Mouse (Mus musculus): ENCODE measurements around the gene Padi3. TPM values are rescaled to one million over a fixed set of nuclear protein-coding genes. Genes with fewer than 3 reads are reported as not detected.

Gene Padi3
- polyA plus RNA-seq, 1 experiment from 2014 or later: not detected

DNA sequence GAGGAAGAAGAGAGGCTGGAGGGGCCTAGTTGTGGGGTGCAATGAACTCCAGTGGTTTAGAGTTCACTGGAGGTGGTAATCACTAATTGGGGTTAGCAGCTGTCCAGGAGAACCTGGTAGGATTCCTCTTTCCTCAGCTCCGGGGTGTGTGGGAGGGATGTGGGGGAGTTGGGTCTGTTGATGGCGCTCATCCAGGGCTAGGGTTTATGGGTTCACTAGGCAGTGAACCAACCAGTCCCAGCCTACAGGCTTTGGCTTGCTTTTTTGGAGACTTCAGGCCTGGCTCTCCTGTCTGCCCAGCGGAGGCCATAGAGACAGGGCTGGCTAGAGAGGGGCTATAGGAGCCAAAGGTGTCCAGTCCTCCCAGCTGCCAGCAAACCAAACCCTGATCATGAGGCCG lies 20.5 kb downstream of the Padi3 start:
- no peaks in the 10 kb centered on the region for H3K36me3 ChIP-seq
- no peak for ATAC-seq (replicated peaks)
- H3K4me1 ChIP-seq: no peaks in the 10 kb centered on the region
- no peak overlapping the region for H3K4me2 ChIP-seq (replicated peaks)
- no peak overlapping the region for H3K9ac ChIP-seq (replicated peaks)
- no peak overlapping the region for H3K4me3 ChIP-seq
- H3K27ac ChIP-seq (replicated peaks): no peak overlapping the region
- 83% methylated on average over 4 of the region's 4 CpGs for WGBS
- no peaks in the 10 kb centered on the region for H3K27me3 ChIP-seq
- no peaks in the 10 kb centered on the region for H3K9me3 ChIP-seq

DNA sequence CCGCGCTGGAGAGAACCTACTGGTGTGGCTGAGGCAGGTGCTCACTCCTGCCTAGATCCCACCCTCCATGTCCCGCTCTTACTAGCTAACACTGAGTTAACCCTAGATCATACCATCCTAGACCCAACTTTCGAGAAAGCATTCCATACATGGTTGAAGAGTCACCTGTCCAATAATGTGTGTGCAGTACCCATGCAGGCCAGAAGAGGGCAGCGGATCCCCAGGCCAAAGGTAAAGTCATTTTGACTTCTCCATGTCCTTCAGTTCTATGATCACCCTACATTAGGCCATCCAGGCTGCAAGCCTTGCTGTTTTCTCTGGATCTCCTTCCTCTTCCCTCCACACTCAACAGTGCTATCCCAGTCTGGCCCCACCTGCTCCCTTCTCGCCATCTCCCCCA lies 21.5 kb downstream of the Padi3 start:
- H3K9ac ChIP-seq (replicated peaks): no peak overlapping the region
- no peaks in the 10 kb centered on the region for H3K4me1 ChIP-seq
- no peaks in the 10 kb centered on the region for H3K9me3 ChIP-seq
- H3K27ac ChIP-seq (replicated peaks): no peak overlapping the region
- ATAC-seq (replicated peaks): no peak
- H3K4me3 ChIP-seq: no peak overlapping the region
- 47% methylated on average over 6 of the region's 6 CpGs for WGBS
- no peaks in the 10 kb centered on the region for H3K27me3 ChIP-seq
- no peaks in the 10 kb centered on the region for H3K36me3 ChIP-seq
- H3K4me2 ChIP-seq (replicated peaks): no peak overlapping the region

DNA sequence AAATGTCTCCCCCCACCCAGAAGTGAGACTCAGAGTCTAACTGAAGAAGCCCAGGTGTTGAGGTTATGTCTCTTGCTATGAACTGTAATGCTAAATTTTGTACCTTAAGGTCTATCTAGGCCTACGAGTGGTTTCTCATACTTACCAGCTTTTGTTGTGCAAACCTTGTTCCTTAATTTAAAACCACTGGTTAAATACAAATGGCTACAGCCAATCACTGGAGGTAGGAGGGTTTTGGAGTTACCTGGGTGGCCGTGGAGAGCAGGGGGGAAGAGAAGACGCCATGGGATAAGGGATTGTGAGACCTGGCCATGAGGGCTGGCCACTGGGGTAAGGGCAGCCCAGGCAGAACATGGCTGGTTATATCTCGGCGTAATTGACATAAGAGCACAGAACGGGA lies 22.2 kb downstream of the Padi3 start:
- no peak for ATAC-seq (replicated peaks)
- H3K27me3 ChIP-seq: no peaks in the 10 kb centered on the region

DNA sequence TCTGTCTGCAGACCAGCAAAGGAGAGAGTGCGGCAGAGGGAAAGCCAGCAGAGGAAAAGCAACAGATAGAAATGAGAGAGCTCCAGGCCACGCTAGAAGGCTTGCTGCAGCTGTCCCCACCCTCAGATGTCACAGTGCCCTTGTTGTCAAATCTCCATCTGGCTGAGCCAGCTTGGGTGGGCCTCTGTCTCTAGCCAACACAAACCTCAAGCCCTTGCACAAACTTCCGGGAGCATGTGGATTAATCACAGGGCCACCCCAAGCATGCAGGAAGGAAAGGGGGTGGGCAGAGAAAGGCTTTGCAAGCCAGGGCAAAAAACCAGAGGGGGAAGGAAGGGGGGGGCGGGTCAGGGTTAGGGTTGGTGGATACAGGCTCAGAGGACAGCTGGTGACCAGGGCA lies 23.0 kb downstream of the Padi3 start:
- no peak for ATAC-seq (replicated peaks)
- no peaks in the 10 kb centered on the region for H3K27me3 ChIP-seq
- H3K4me1 ChIP-seq: no peaks in the 10 kb centered on the region
- H3K36me3 ChIP-seq: no peaks in the 10 kb centered on the region
- WGBS: 77% methylated on average over 4 of the region's 4 CpGs
- no peaks in the 10 kb centered on the region for H3K9me3 ChIP-seq
- no peak overlapping the region for H3K4me2 ChIP-seq (replicated peaks)
- no peak overlapping the region for H3K9ac ChIP-seq (replicated peaks)
- H3K4me3 ChIP-seq: no peak overlapping the region
- H3K27ac ChIP-seq (replicated peaks): no peak overlapping the region

More for the DNA sequence above, 22.2 kb downstream of the Padi3 start:
- Histone ChIP-seq H3K9ac (replicated peaks) (no peak overlapping the region), H3K4me3 (no peak overlapping the region), H3K9me3 (no peaks in the 10 kb centered on the region), H3K4me2 (replicated peaks) (no peak overlapping the region), H3K4me1 (no peaks in the 10 kb centered on the region), H3K36me3 (no peaks in the 10 kb centered on the region), H3K27ac (replicated peaks) (no peak overlapping the region)
- WGBS: 84% methylated on average over 6 of the region's 6 CpGs

DNA sequence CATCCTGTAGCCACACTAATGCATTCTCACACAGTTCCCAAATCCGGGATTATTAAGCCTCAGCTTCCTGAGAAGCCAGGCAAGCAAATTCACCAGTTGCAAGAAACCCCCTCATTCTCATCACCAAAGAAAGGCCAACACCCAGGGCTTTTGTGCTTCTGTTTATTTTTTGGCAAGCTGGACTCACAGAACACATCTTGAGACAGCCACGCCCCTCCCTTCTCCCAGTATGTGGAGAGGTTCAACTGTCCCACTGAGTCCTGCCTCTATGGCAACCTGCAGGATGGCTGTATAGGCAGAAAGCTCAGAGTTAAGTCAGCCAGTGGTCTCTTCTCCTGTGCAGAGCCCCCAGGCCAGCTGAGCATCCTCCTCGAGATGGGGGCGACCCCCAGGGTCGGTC lies 25.2 kb downstream of the Padi3 start:
- H3K36me3 ChIP-seq: no peaks in the 10 kb centered on the region
- 84% methylated on average over 5 of the region's 5 CpGs for WGBS
- H3K27ac ChIP-seq (replicated peaks): no peak overlapping the region
- H3K9me3 ChIP-seq: no peaks in the 10 kb centered on the region
- H3K9ac ChIP-seq (replicated peaks): no peak overlapping the region
- ATAC-seq (replicated peaks): no peak
- no peaks in the 10 kb centered on the region for H3K4me1 ChIP-seq
- no peak overlapping the region for H3K4me2 ChIP-seq (replicated peaks)
- H3K27me3 ChIP-seq: no peaks in the 10 kb centered on the region
- no peak overlapping the region for H3K4me3 ChIP-seq

DNA sequence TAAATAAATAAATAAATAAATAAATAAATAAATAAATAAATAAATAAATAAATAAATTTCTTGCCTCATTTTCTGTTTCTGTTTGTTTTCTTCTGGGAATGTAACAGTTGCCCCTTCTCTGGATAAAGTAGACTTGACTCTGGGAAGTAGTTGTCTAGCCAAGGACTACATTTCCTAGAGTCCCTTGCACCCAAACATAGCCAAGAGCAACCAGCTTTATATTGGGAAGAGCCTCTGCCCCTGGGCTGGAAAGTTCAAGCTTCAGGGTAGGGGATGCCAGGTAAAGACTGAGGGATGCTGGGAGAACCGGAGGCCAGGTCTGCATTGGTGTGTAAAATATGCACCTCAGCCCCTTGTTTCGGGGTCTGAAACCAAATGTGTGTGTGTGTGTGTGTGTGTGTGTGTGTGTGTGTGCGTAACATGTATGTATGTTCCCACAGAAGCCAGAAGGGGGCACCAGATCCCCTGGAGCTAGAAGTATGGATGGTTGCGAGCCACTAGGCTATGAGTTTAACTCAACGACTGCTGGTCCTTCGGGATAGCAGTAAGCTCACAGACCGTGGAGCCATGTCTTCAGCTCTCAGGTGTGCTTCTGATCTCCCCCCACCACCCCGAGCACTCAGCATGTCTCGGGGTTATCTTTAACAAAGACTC lies 26.0 kb downstream of the Padi3 start:
- no peak for ATAC-seq (replicated peaks)
- WGBS: 96% methylated on average over 9 of the region's 9 CpGs
- Histone ChIP-seq H3K9me3 (no peaks in the 10 kb centered on the region), H3K4me3 (no peak overlapping the region), H3K4me2 (replicated peaks) (no peak overlapping the region), H3K27ac (replicated peaks) (no peak overlapping the region), H3K9ac (replicated peaks) (no peak overlapping the region), H3K27me3 (no peaks in the 10 kb centered on the region), H3K4me1 (no peaks in the 10 kb centered on the region), H3K36me3 (no peaks in the 10 kb centered on the region)

DNA sequence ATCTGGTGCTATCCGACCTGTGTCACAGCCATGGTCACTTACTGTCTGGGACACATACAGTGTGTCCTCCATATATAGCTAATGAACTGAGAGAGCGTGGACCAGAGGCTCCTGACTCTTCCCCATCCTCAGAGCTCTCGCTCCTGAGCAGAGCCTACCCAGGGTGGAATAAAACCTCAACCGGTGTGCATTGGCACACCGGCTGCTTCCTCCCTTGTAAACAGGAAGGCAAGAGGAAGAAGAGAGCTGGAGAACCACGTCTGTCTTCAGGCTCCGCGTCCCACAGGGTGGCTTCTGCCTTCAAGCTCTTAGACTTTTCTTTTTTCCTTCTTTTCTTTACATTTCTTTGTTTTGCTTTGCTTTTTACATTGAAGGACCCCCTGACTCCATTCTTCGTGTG lies 27.6 kb downstream of the Padi3 start:
- Histone ChIP-seq H3K9ac (replicated peaks) (no peak overlapping the region), H3K4me1 (no peaks in the 10 kb centered on the region), H3K27ac (replicated peaks) (no peak overlapping the region), H3K4me3 (no peak overlapping the region), H3K9me3 (no peaks in the 10 kb centered on the region), H3K36me3 (no peaks in the 10 kb centered on the region), H3K27me3 (no peaks in the 10 kb centered on the region), H3K4me2 (replicated peaks) (no peak overlapping the region)
- no peak for ATAC-seq (replicated peaks)
- 89% methylated on average over 9 of the region's 9 CpGs for WGBS

DNA sequence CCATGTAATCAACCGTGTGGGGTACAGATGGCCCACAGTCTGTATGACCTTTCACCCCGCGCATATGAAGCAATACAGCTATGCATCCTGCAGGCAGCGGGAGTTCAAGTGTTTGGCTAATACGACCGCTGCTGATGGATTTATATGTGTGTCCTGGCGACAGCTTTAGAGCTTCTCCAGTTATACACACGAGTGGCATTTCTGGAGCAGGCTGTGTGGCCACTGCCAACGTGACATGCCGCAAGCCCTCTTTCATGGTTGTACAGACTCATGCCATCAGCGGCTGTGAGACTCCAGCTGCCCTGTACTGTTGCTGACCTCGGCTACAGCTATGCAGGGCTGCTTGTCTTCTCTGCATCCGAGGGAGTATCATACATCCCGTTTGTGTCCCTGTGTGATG lies 29.9 kb downstream of the Padi3 start:
- H3K36me3 ChIP-seq: no peaks in the 10 kb centered on the region
- no peak overlapping the region for H3K4me2 ChIP-seq (replicated peaks)
- 91% methylated on average over 14 of the region's 14 CpGs for WGBS
- H3K27ac ChIP-seq (replicated peaks): no peak overlapping the region
- no peaks in the 10 kb centered on the region for H3K9me3 ChIP-seq
- no peaks in the 10 kb centered on the region for H3K4me1 ChIP-seq
- no peak overlapping the region for H3K4me3 ChIP-seq
- no peak for ATAC-seq (replicated peaks)
- H3K27me3 ChIP-seq: no peaks in the 10 kb centered on the region
- no peak overlapping the region for H3K9ac ChIP-seq (replicated peaks)

DNA sequence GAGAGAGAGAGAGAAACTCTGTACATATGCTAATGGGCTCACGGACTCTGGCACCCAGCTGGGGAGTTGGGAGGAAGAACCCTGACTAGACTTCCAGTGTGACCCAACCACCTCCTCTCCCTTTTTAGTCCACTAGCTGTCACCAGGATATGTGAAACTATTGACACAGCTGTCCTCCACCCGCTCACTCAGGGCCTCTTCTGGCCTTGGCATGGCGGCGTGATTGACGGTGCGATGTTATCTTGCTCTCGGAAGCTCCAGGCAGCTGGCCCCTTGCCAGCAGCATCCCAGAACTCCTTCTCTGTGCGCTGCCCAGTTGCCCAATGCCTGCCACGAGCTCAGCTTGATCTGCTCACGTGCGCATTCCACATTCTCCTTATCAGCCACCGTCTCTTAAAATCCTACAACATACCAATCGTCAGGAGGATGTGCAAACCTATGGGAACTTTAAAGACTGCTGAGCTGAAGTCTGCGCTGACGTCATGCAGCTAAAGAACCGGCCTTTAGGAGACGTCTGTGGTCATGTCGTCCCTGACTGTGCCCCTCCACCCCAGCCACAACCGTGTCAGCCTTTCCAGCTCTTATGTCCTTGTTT lies 30.5 kb downstream of the Padi3 start:
- 48% methylated on average over 19 of the region's 19 CpGs for WGBS
- no peak overlapping the region for H3K4me2 ChIP-seq (replicated peaks)
- no peaks in the 10 kb centered on the region for H3K9me3 ChIP-seq
- H3K27me3 ChIP-seq: no peaks in the 10 kb centered on the region
- no peak overlapping the region for H3K9ac ChIP-seq (replicated peaks)
- ATAC-seq (replicated peaks): no peak
- no peaks in the 10 kb centered on the region for H3K36me3 ChIP-seq
- H3K4me1 ChIP-seq: no peaks in the 10 kb centered on the region
- H3K4me3 ChIP-seq: no peak overlapping the region
- no peak overlapping the region for H3K27ac ChIP-seq (replicated peaks)

DNA sequence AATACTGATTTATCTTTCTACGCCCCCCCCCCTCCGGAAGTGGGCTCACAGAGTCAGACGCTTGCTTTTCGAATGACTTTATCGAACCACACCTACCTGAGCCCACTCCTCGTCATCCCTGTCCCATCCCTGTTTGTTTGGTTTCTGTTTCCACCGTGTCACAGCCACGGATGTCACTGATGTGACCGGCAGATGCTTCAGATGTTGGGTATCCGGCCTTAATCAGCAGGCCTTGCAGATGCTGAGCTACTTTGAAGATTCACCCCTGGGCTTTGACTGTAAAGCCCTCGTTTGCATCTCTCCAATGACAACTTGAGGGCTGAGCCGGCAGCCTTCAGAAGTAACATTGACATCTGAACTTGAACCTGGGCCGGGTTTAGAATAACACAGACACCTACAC lies 33.8 kb downstream of the Padi3 start:
- Histone ChIP-seq H3K4me2 (replicated peaks) (no peak overlapping the region), H3K9ac (replicated peaks) (no peak overlapping the region), H3K4me3 (no peak overlapping the region), H3K36me3 (no peaks in the 10 kb centered on the region), H3K9me3 (no peaks in the 10 kb centered on the region), H3K27ac (replicated peaks) (no peak overlapping the region), H3K27me3 (no peaks in the 10 kb centered on the region), H3K4me1 (no peaks in the 10 kb centered on the region)
- ATAC-seq (replicated peaks): no peak
- 84% methylated on average over 13 of the region's 13 CpGs for WGBS

DNA sequence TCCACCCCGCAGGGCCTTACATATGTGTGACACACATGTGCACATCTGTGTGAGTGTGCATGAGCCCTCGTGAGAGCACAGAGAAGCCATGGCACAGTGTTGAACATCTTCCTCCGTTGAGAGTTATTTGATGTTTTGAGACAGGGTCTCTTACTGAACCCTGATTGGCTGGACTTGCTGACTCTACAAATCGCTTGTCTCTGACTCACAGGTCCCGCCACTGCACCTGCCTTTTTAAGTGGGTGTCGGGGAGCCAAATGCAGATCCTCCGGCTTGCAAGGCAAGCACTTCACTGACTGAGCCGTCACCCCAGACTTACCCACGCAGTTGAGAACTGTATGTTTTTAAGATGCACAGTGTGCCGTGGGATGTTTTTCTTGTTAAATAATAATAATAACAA lies 34.6 kb downstream of the Padi3 start:
- no peaks in the 10 kb centered on the region for H3K27me3 ChIP-seq

DNA sequence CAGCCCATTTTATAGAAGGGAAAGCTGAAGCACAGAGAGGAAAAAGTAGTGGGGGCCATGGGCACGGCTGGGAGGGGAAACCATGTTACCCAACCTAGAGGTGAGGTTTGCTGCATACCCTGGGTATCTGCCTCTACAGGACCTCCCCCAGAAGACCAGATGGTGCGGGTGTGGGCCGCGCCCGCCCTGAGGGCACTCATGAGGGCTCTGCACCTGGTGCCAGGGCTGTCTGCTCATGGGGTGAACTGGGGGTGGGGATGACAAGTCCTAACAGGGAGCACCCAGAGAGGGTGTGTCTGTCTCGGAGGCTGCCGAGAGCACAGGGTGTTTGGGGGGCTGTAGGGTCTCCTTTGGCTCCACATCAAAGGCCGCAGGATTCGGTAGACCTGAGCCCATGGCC lies 35.6 kb downstream of the Padi3 start:
- no peaks in the 10 kb centered on the region for H3K27me3 ChIP-seq
- ATAC-seq (replicated peaks): no peak
- no peaks in the 10 kb centered on the region for H3K9me3 ChIP-seq
- WGBS: 86% methylated on average over 9 of the region's 9 CpGs
- no peak overlapping the region for H3K4me2 ChIP-seq (replicated peaks)
- peaks cover 4% of the 10 kb centered on the region; the same call in 1 of the 2 replicates for H3K4me1 ChIP-seq
- H3K4me3 ChIP-seq: no peak overlapping the region
- H3K36me3 ChIP-seq: no peaks in the 10 kb centered on the region
- H3K27ac ChIP-seq (replicated peaks): no peak overlapping the region
- H3K9ac ChIP-seq (replicated peaks): no peak overlapping the region

More for the DNA sequence above, 34.6 kb downstream of the Padi3 start:
- Histone ChIP-seq H3K9me3 (no peaks in the 10 kb centered on the region), H3K4me2 (replicated peaks) (no peak overlapping the region), H3K4me1 (no peaks in the 10 kb centered on the region), H3K27ac (replicated peaks) (no peak overlapping the region), H3K36me3 (no peaks in the 10 kb centered on the region), H3K9ac (replicated peaks) (no peak overlapping the region), H3K4me3 (no peak overlapping the region)
- ATAC-seq (replicated peaks): no peak
- WGBS: 88% methylated on average over 10 of the region's 10 CpGs
